Mouse (Mus musculus) midbrain, embryonic 13.5 days (tissue): ENCODE data around the gene Lrrc55. TPM values are rescaled to one million over a fixed set of nuclear protein-coding genes. Genes with fewer than 3 reads are reported as not detected.

ENCODE experiments used
- ATAC-seq: fragments of 200-750 bp; cut with Nextera tagmentation; 2 replicates; pipeline ENCODE4 v1.8.0; 2017; ENCODE audit warnings: mild to moderate bottlenecking, moderate TSS enrichment, moderate library complexity
- H3K27ac ChIP-seq: fragments of 300-500 bp; sonication (generic); 2 replicates; pipeline ENCODE4 v1.5.1; 2015; ENCODE audit warnings: inconsistent platforms, mild to moderate bottlenecking, moderate library complexity
- H3K27me3 ChIP-seq: fragments of 300-500 bp; sonication (generic); 2 replicates; pipeline ENCODE4 v1.6.1; 2015; ENCODE audit warnings: mild to moderate bottlenecking, inconsistent platforms
- H3K36me3 ChIP-seq: fragments of 300-500 bp; sonication (generic); 2 replicates; pipeline ENCODE4 v1.6.1; 2015; ENCODE audit warnings: mild to moderate bottlenecking, inconsistent platforms
- H3K4me1 ChIP-seq: fragments of 300-500 bp; sonication (generic); replicated peaks from 2 replicates; pipeline ENCODE4 v1.6.1; 2015; ENCODE audit warnings: inconsistent platforms
- H3K4me2 ChIP-seq: fragments of 300-500 bp; sonication (generic); replicated peaks from 2 replicates; pipeline ENCODE4 v1.6.1; 2015; ENCODE audit warnings: moderate library complexity, mild to moderate bottlenecking, inconsistent platforms
- H3K4me3 ChIP-seq: fragments of 300-500 bp; sonication (generic); replicated peaks from 2 replicates; pipeline ENCODE4 v1.5.1; 2015; ENCODE audit warnings: mild to moderate bottlenecking, inconsistent platforms
- H3K9ac ChIP-seq: fragments of 300-500 bp; sonication (generic); replicated peaks from 2 replicates; pipeline ENCODE4 v1.6.1; 2015; ENCODE audit warnings: mild to moderate bottlenecking, inconsistent platforms
- H3K9me3 ChIP-seq: fragments of 300-500 bp; sonication (generic); 2 replicates; pipeline ENCODE4 v1.6.1; 2016; ENCODE audit warnings: mild to moderate bottlenecking, inconsistent platforms
- WGBS: fragments of 180-500 bp; shearing (Covaris S2); methylation state at CpG from one replicate; pipeline ENCODE4 v1.1.7; 2015; 5-methylcytosine and 5-hydroxymethylcytosine counted together
- polyA plus RNA-seq: library from polyadenylated mRNA; unstranded; fragments of >200 nt; fragmentation: Nextera tagmentation; extraction: Ambion mirVana; gene quantifications from 2 replicates; pipeline ENCODE4 v1.2.1, GENCODE M21; 2015

The Lrrc55 gene
- polyA plus RNA-seq, 1 experiment from 2014 or later: 7.6 TPM

DNA sequence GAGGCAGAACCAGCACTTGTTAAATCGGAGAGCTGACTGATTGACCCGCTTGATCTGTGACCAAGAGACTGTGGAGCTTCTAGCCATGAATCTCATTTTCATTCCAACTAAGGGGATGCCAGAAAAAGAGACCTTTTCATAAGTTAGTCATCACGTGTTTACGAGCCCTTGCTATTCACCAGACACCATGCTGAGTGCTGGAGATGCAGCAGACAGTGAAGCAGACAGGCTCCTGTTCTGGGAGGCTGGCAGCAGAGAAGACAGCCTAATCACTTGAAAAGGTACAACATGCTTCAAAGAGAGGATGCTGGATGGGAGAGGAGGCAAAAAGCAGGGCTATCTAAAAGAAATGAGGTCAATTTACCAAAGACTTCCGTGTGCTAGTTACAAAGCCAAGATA, 12.3 kb upstream of the Lrrc55 start:
- H3K27me3 ChIP-seq: no peaks in the 10 kb centered on the region
- no peak overlapping the region for H3K4me2 ChIP-seq
- no peaks in the 10 kb centered on the region for H3K36me3 ChIP-seq
- H3K9me3 ChIP-seq: no peaks in the 10 kb centered on the region
- 68% methylated on average over 5 of the region's 5 CpGs for WGBS
- no peak for ATAC-seq
- no peak overlapping the region for H3K4me3 ChIP-seq
- H3K9ac ChIP-seq: no peak overlapping the region
- H3K4me1 ChIP-seq: no peaks in the 10 kb centered on the region
- H3K27ac ChIP-seq: no peak overlapping the region

DNA sequence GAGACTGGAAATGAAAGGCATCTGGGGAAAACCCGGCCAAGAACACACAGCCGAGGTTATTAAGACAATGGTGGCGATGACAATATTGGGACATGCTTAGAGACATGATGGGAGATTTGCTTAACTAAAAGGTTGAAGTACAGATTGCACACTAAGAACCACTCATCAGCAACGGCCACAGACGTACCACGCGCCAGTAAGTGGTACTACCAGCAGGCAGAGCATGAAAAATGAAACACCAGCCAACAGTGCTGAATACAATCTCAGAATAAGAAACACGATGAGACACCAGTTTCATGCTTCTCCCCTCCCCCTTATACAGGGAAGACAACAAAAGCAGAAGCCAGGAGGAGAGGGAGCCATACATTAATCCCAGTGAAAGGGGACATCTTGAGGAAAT, 8.2 kb upstream of the Lrrc55 start:
- no peaks in the 10 kb centered on the region for H3K27me3 ChIP-seq
- H3K4me2 ChIP-seq: no peak overlapping the region
- H3K9ac ChIP-seq: no peak overlapping the region
- no peak overlapping the region for H3K27ac ChIP-seq
- 80% methylated on average over 8 of the region's 8 CpGs for WGBS
- no peak overlapping the region for H3K4me3 ChIP-seq
- H3K36me3 ChIP-seq: no peaks in the 10 kb centered on the region
- no peak for ATAC-seq
- no peaks in the 10 kb centered on the region for H3K4me1 ChIP-seq
- no peaks in the 10 kb centered on the region for H3K9me3 ChIP-seq

DNA sequence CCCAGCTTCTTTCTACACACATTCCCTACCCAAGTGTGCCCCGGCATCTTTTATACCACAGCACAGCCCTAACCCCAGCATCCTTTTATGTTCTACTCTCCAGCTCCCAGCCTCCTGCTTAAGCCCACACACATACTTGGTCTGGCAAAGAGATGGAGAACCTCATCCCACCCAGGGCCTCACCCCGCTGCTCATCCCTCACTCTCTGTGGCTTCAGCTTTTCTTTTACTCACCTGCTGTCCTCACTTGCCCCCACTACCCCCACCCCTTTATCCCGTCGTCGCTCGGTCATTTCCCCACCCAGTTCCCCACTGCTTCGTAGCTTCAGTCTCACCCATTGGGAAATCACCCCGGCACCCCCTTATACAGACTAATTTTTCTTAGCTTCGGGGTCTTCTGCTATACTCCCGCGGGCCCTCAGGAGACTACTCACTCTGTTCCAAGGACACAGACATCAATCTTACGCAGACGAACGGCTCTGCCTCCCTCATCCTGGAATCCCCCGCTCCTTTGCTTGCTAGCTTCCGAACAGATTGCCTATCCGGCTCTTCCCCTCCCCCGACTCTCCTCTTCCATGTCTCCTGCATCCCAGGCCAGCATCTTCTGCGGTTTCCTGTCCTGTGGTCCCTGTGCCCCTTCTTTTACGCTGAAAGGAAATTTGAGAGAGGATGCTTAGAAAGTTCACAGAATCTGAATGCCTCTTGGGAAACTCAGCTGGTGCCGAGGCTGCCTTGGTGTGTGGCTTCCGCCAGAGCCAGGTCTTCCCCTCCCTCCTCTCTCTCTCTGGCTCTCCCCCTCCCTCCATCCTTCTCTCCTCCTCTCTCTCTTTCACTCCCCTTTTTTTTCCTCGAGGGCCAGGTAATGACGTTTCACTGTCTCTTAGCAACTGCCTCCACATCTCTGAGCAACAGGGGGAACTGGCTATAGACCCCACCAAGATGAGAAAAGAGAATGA, 1.3 kb upstream of the Lrrc55 start:
- Histone ChIP-seq H3K4me1 (peaks cover 10% of the 10 kb centered on the region), H3K9me3 (no peaks in the 10 kb centered on the region), H3K4me2 (peak overlapping the region; percentile 66), H3K4me3 (peak overlapping the region; percentile 53), H3K9ac (peak overlapping the region; percentile 69), H3K36me3 (no peaks in the 10 kb centered on the region), H3K27ac (peak overlapping the region; percentile 74), H3K27me3 (no peaks in the 10 kb centered on the region)
- ATAC-seq: peak; percentile 85
- 2% methylated on average over 24 of the region's 24 CpGs for WGBS

- ATAC-seq: no peak
- no peak overlapping the region for H3K9ac ChIP-seq
- H3K36me3 ChIP-seq: peaks cover 9% of the 10 kb centered on the region
- H3K4me2 ChIP-seq: no peak overlapping the region
- no peaks in the 10 kb centered on the region for H3K9me3 ChIP-seq
- H3K4me3 ChIP-seq: no peak overlapping the region
- WGBS: 85% methylated on average over 1 of the region's 1 CpGs
- no peak overlapping the region for H3K27ac ChIP-seq
- H3K4me1 ChIP-seq: peaks cover 10% of the 10 kb centered on the region
- no peaks in the 10 kb centered on the region for H3K27me3 ChIP-seq
Measured at GRCm38 (mm10) chr2:85194566-85194965, 2.4 kb downstream of the Lrrc55 start.

GRCm38 (mm10) chr2:85187582-85188151, 9.3 kb downstream of the Lrrc55 start:
- WGBS: 91% methylated on average over 6 of the region's 6 CpGs
- H3K4me2 ChIP-seq: no peak overlapping the region
- H3K27ac ChIP-seq: no peak overlapping the region
- no peaks in the 10 kb centered on the region for H3K9me3 ChIP-seq
- no peak overlapping the region for H3K4me3 ChIP-seq
- H3K4me1 ChIP-seq: no peaks in the 10 kb centered on the region
- H3K36me3 ChIP-seq: peaks cover 9% of the 10 kb centered on the region
- no peak overlapping the region for H3K9ac ChIP-seq
- no peaks in the 10 kb centered on the region for H3K27me3 ChIP-seq
- no peak for ATAC-seq

- H3K4me3 ChIP-seq: no peak overlapping the region
Measured at GRCm38 (mm10) chr2:85178139-85178800, 18.7 kb downstream of the Lrrc55 start.

GRCm38 (mm10) chr2:85173545-85173944, 23.5 kb downstream of the Lrrc55 start:
- no peak overlapping the region for H3K9ac ChIP-seq
- H3K4me2 ChIP-seq: no peak overlapping the region
- H3K36me3 ChIP-seq: no peaks in the 10 kb centered on the region
- no peaks in the 10 kb centered on the region for H3K4me1 ChIP-seq
- H3K27ac ChIP-seq: no peak overlapping the region
- no peaks in the 10 kb centered on the region for H3K27me3 ChIP-seq
- no peak overlapping the region for H3K4me3 ChIP-seq
- H3K9me3 ChIP-seq: no peaks in the 10 kb centered on the region
- ATAC-seq: no peak
- WGBS: 82% methylated on average over 6 of the region's 6 CpGs

More at GRCm38 (mm10) chr2:85178139-85178800, 18.7 kb downstream of the Lrrc55 start:
- H3K4me2 ChIP-seq: no peak overlapping the region
- no peak overlapping the region for H3K9ac ChIP-seq
- H3K36me3 ChIP-seq: no peaks in the 10 kb centered on the region
- no peak for ATAC-seq
- H3K27me3 ChIP-seq: no peaks in the 10 kb centered on the region
- 81% methylated on average over 4 of the region's 4 CpGs for WGBS
- H3K4me1 ChIP-seq: no peaks in the 10 kb centered on the region
- no peak overlapping the region for H3K27ac ChIP-seq
- no peaks in the 10 kb centered on the region for H3K9me3 ChIP-seq

DNA sequence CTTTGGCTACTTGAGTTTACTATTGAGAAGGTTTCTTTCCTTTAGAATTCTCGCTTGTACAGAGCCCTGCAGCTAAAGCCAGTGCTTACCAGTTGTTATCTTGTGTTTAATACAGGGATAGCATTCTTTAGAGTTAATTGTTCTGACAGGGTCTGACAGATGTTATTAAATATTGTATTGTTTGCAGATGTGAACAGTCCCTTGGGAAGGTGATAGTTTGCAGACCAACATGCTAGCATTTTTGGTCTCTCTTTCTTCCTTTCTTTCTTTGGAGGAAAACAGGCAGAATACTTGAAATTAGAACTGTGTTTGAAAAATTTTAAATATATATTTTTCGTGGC, 24.3 kb downstream of the Lrrc55 start:
- H3K4me3 ChIP-seq: no peak overlapping the region
- no peaks in the 10 kb centered on the region for H3K4me1 ChIP-seq
- WGBS: 82% methylated on average over 2 of the region's 2 CpGs
- no peak overlapping the region for H3K27ac ChIP-seq
- no peak for ATAC-seq
- H3K36me3 ChIP-seq: no peaks in the 10 kb centered on the region
- no peaks in the 10 kb centered on the region for H3K27me3 ChIP-seq
- H3K4me2 ChIP-seq: no peak overlapping the region
- H3K9ac ChIP-seq: no peak overlapping the region
- no peaks in the 10 kb centered on the region for H3K9me3 ChIP-seq

GRCm38 (mm10) chr2:85172071-85172762, 24.8 kb downstream of the Lrrc55 start:
- 73% methylated on average over 3 of the region's 3 CpGs for WGBS

DNA sequence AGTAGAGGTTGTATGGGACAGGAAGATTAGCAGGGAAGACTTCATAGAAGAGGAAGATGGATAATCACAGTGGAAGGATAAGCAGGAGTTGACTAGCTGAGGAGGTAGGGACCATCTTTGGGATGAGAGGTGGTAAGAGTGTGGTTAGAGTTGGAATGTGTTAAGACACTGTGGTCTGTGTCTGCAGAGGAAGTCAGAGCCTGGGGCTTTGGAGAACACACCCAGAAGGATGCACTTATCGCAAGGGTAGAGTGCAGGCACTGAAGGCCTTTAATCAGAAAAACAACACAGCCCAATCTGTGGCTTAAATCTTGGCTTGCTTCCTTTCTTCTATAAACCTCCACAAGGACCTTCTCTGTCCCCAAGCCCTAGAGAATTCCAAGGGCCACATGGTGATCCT, 28.7 kb downstream of the Lrrc55 start:
- ATAC-seq: no peak
- Histone ChIP-seq H3K9me3 (no peaks in the 10 kb centered on the region), H3K4me2 (no peak overlapping the region), H3K4me3 (no peak overlapping the region), H3K9ac (no peak overlapping the region), H3K4me1 (no peaks in the 10 kb centered on the region), H3K36me3 (no peaks in the 10 kb centered on the region), H3K27me3 (no peaks in the 10 kb centered on the region), H3K27ac (no peak overlapping the region)
- 93% methylated on average over 1 of the region's 1 CpGs for WGBS

More at GRCm38 (mm10) chr2:85172071-85172762, 24.8 kb downstream of the Lrrc55 start:
- Histone ChIP-seq H3K27me3 (no peaks in the 10 kb centered on the region), H3K9ac (no peak overlapping the region), H3K27ac (no peak overlapping the region), H3K4me2 (no peak overlapping the region), H3K4me1 (no peaks in the 10 kb centered on the region), H3K9me3 (no peaks in the 10 kb centered on the region), H3K36me3 (no peaks in the 10 kb centered on the region), H3K4me3 (no peak overlapping the region)
- ATAC-seq: no peak

- H3K27ac ChIP-seq: no peak overlapping the region
- no peaks in the 10 kb centered on the region for H3K9me3 ChIP-seq
- no peak for ATAC-seq
- no peaks in the 10 kb centered on the region for H3K27me3 ChIP-seq
- no peaks in the 10 kb centered on the region for H3K36me3 ChIP-seq
- no peak overlapping the region for H3K9ac ChIP-seq
- WGBS: 76% methylated on average over 1 of the region's 1 CpGs
- no peaks in the 10 kb centered on the region for H3K4me1 ChIP-seq
- H3K4me2 ChIP-seq: no peak overlapping the region
- H3K4me3 ChIP-seq: no peak overlapping the region
Measured at GRCm38 (mm10) chr2:85167624-85168023, 29.4 kb downstream of the Lrrc55 start.
